22 mouse cellular contexts compared by ENCODE assay signal in genomic region chr16:32803901-32804300, GRCm38 (mm10). TPM values are rescaled to one million over a fixed set of nuclear protein-coding genes. Genes with fewer than 3 reads are reported as not detected.
A peak's percentile ranks its signal among the peaks of the same experiment; 100 is the strongest.
DNase-seq lines count a peak whose midpoint lies in the region; ATAC-seq lines count a peak whose summit lies in the region.
"Had no signal": no experiment of that assay in that cellular context is flagged by ENCODE, and none has a peak within 500 bp of the region (broad histone marks: within the 10 kb centered on the region; RNA-seq: fewer than 3 reads in every experiment).

No protein-coding gene starts in this region.

- no peaks in the 10 kb centered on the region for H3K36me3 ChIP-seq in heart, embryonic 13.5 days
- no peaks in the 10 kb centered on the region for H3K36me3 ChIP-seq in heart, embryonic 11.5 days (ENCODE audit: control insufficient read depth, insufficient read depth, low read length)
- no peaks in the 10 kb centered on the region for H3K36me3 ChIP-seq in midbrain, embryonic 11.5 days (ENCODE audit: control insufficient read depth, insufficient read depth, low read length)
- H3K36me3 ChIP-seq in midbrain, embryonic 16.5 days (ENCODE audit: control insufficient read depth, insufficient read depth, low read length) = no peaks in the 10 kb centered on the region
- H3K36me3 ChIP-seq in kidney, embryonic 16.5 days (ENCODE audit: insufficient read depth, low read length) = no peaks in the 10 kb centered on the region
- H3K36me3 ChIP-seq: forebrain, embryonic 10.5 days; intestine, embryonic 15.5 days; limb, embryonic 13.5 days; liver, embryonic 13.5 days; midbrain, embryonic 13.5 days; neural tube, embryonic 13.5 days; stomach, embryonic 15.5 days had no signal

- ATAC-seq in heart, embryonic 13.5 days (ENCODE audit: extremely low read depth, insufficient number of reproducible peaks, low FRiP score, low TSS enrichment) = no peak
- no peak for ATAC-seq in heart, embryonic 11.5 days (replicated peaks; ENCODE audit: insufficient number of reproducible peaks, low FRiP score, low TSS enrichment)
- ATAC-seq in midbrain, embryonic 11.5 days (ENCODE audit: low FRiP score) = no peak
- ATAC-seq in midbrain, embryonic 16.5 days = no peak
- ATAC-seq in kidney, embryonic 16.5 days (ENCODE audit: low FRiP score, low TSS enrichment) = no peak

- peaks cover 49% of the 10 kb centered on the region for H3K4me1 ChIP-seq in heart, embryonic 13.5 days
- H3K4me1 ChIP-seq in heart, embryonic 11.5 days (ENCODE audit: control insufficient read depth, insufficient read depth, low read length) = peaks cover 10% of the 10 kb centered on the region
- H3K4me1 ChIP-seq in midbrain, embryonic 11.5 days (ENCODE audit: control insufficient read depth, insufficient read depth, low read length) = 0 out of 2 replicates have a peak, but pooled peaks cover 7% of the 10 kb centered on the region
- no peaks in the 10 kb centered on the region for H3K4me1 ChIP-seq in midbrain, embryonic 16.5 days (ENCODE audit: control insufficient read depth, insufficient read depth, low read length)
- peaks cover 14% of the 10 kb centered on the region for H3K4me1 ChIP-seq in kidney, embryonic 16.5 days (ENCODE audit: insufficient read depth, low read length)

- H3K9ac ChIP-seq in heart, embryonic 13.5 days = no peak overlapping the region
- no peak overlapping the region for H3K9ac ChIP-seq in heart, embryonic 11.5 days (ENCODE audit: low read depth, low read length)
- H3K9ac ChIP-seq in midbrain, embryonic 11.5 days (ENCODE audit: low read length) = no peak overlapping the region
- H3K9ac ChIP-seq in midbrain, embryonic 16.5 days (ENCODE audit: low read depth, low read length) = no peak overlapping the region
- no peak overlapping the region for H3K9ac ChIP-seq in kidney, embryonic 16.5 days (replicated peaks; ENCODE audit: low read length)
- H3K9ac ChIP-seq: intestine, embryonic 15.5 days; limb, embryonic 13.5 days; liver, embryonic 13.5 days; lung, embryonic 14.5 days; midbrain, embryonic 13.5 days; neural tube, embryonic 13.5 days; stomach, embryonic 15.5 days had no signal

- H3K27me3 ChIP-seq in heart, embryonic 13.5 days (replicated peaks) = no peaks in the 10 kb centered on the region
- H3K27me3 ChIP-seq in heart, embryonic 11.5 days (ENCODE audit: control insufficient read depth, insufficient read depth, low read length) = no peaks in the 10 kb centered on the region
- H3K27me3 ChIP-seq in midbrain, embryonic 11.5 days (ENCODE audit: control insufficient read depth, insufficient read depth, low read length) = no peaks in the 10 kb centered on the region
- H3K27me3 ChIP-seq in midbrain, embryonic 16.5 days (ENCODE audit: control insufficient read depth, insufficient read depth, low read depth, low read length) = no peaks in the 10 kb centered on the region
- no peaks in the 10 kb centered on the region for H3K27me3 ChIP-seq in kidney, embryonic 16.5 days (ENCODE audit: insufficient read depth, low read length)
- H3K27me3 ChIP-seq: intestine, embryonic 15.5 days; limb, embryonic 13.5 days; liver, embryonic 13.5 days; midbrain, embryonic 13.5 days; neural tube, embryonic 13.5 days; stomach, embryonic 15.5 days had no signal

- peak; percentile 28 for DNase-seq in midbrain, embryonic 11.5 days (ENCODE audit: low spot score, missing footprints)
- peak; percentile 41 for DNase-seq in NIH3T3 (ENCODE audit: low read depth)
- DNase-seq in thymus, postnatal 14 days = no peak
- DNase-seq: liver, embryonic 13.5 days; thymus, postnatal 36 days had no signal

- no peak overlapping the region for H3K4me3 ChIP-seq in heart, embryonic 13.5 days
- no peak overlapping the region for H3K4me3 ChIP-seq in heart, embryonic 11.5 days (ENCODE audit: low read depth, low read length)
- no peak overlapping the region for H3K4me3 ChIP-seq in midbrain, embryonic 11.5 days (ENCODE audit: low read depth, low read length)
- no peak overlapping the region for H3K4me3 ChIP-seq in midbrain, embryonic 16.5 days (ENCODE audit: low read depth, low read length)
- H3K4me3 ChIP-seq in kidney, embryonic 16.5 days (ENCODE audit: low read length) = no peak overlapping the region
- H3K4me3 ChIP-seq: forebrain, embryonic 10.5 days; intestine, embryonic 15.5 days; limb, embryonic 13.5 days; liver, embryonic 13.5 days; midbrain, embryonic 13.5 days; neural tube, embryonic 13.5 days; stomach, embryonic 15.5 days had no signal

- peak overlapping the region; percentile 55; the same call in 1 of the 2 replicates for H3K27ac ChIP-seq in heart, embryonic 13.5 days (replicated peaks)
- H3K27ac ChIP-seq in heart, embryonic 11.5 days (ENCODE audit: low read depth, low read length) = no peak overlapping the region
- H3K27ac ChIP-seq in midbrain, embryonic 11.5 days (ENCODE audit: low read depth, low read length) = no peak overlapping the region
- H3K27ac ChIP-seq in midbrain, embryonic 16.5 days (ENCODE audit: low read length) = no peak overlapping the region
- no peak overlapping the region for H3K27ac ChIP-seq in kidney, embryonic 16.5 days (ENCODE audit: low read length)
- H3K27ac ChIP-seq: forebrain, embryonic 10.5 days; intestine, embryonic 15.5 days; liver, embryonic 13.5 days had no signal

- no peak overlapping the region for H3K4me2 ChIP-seq in heart, embryonic 13.5 days
- no peak overlapping the region for H3K4me2 ChIP-seq in heart, embryonic 11.5 days
- H3K4me2 ChIP-seq in midbrain, embryonic 11.5 days = no peak overlapping the region
- no peak overlapping the region for H3K4me2 ChIP-seq in midbrain, embryonic 16.5 days (ENCODE audit: low read length)
- no peak overlapping the region; the same call in 1 of the 2 replicates for H3K4me2 ChIP-seq in kidney, embryonic 16.5 days (replicated peaks; ENCODE audit: low read depth, low read length)
- H3K4me2 ChIP-seq: intestine, embryonic 15.5 days; limb, embryonic 13.5 days; liver, embryonic 13.5 days; lung, embryonic 14.5 days; midbrain, embryonic 13.5 days; neural tube, embryonic 13.5 days; stomach, embryonic 15.5 days had no signal

- WGBS in heart, embryonic 13.5 days = 33% methylated on average over 5 of the region's 5 CpGs
- 46% methylated on average over 5 of the region's 5 CpGs for WGBS in heart, embryonic 11.5 days (ENCODE audit: insufficient replicate concordance)
- 48% methylated on average over 5 of the region's 5 CpGs for WGBS in midbrain, embryonic 11.5 days
- WGBS in midbrain, embryonic 16.5 days = 67% methylated on average over 5 of the region's 5 CpGs
- WGBS in kidney, embryonic 16.5 days = 23% methylated on average over 5 of the region's 5 CpGs

- H3K9me3 ChIP-seq in heart, embryonic 13.5 days = no peaks in the 10 kb centered on the region; the same call in 1 of the 2 replicates
- no peaks in the 10 kb centered on the region for H3K9me3 ChIP-seq in heart, embryonic 11.5 days (replicated peaks; ENCODE audit: control insufficient read depth, low read length)
- no peaks in the 10 kb centered on the region for H3K9me3 ChIP-seq in midbrain, embryonic 11.5 days (ENCODE audit: control insufficient read depth, low read length)
- H3K9me3 ChIP-seq in midbrain, embryonic 16.5 days (replicated peaks; ENCODE audit: control insufficient read depth, low read length, poor library complexity, severe bottlenecking) = no peaks in the 10 kb centered on the region
- H3K9me3 ChIP-seq in kidney, embryonic 16.5 days (ENCODE audit: low read length) = no peaks in the 10 kb centered on the region
- H3K9me3 ChIP-seq: forebrain, embryonic 10.5 days; intestine, embryonic 15.5 days; liver, embryonic 13.5 days; midbrain, embryonic 13.5 days; neural tube, embryonic 13.5 days; stomach, embryonic 15.5 days had no signal

RNA-seq across cellular contexts. Expression of gene Smbd1, which starts 6.4 kb away (rescaled TPM):
- polyA plus RNA-seq in heart, embryonic 13.5 days (2015; fragmentation: Nextera tagmentation; extraction: Ambion mirVana) = not detected in 2 replicates
- not detected in 2 replicates for polyA plus RNA-seq in heart, embryonic 11.5 days (2014; fragmentation: Nextera tagmentation; extraction: Ambion mirVana)
- polyA plus RNA-seq in midbrain, embryonic 11.5 days (2014; fragmentation: Nextera tagmentation; extraction: Ambion mirVana) = not detected in 2 replicates
- not detected in 2 replicates for polyA plus RNA-seq in midbrain, embryonic 16.5 days (2015; fragmentation: Nextera tagmentation; extraction: Ambion mirVana)
- not detected in 2 replicates for polyA plus RNA-seq in kidney, embryonic 16.5 days (2015; fragmentation: Nextera tagmentation; extraction: Ambion mirVana)
- polyA plus RNA-seq: adrenal gland, adult 2 months; embryonic facial prominence, embryonic 11.5 days; forebrain, embryonic 10.5 days; forebrain, embryonic 16.5 days; heart, postnatal 0 days; hindbrain, embryonic 16.5 days; limb, embryonic 13.5 days; liver, embryonic 13.5 days; lung, embryonic 14.5 days; midbrain, embryonic 13.5 days; neural tube, embryonic 13.5 days; spleen, adult 2 months had no signal

RNA-seq across cellular contexts. Expression of gene Muc20, which starts 6.7 kb away (rescaled TPM):
- polyA plus RNA-seq in heart, embryonic 13.5 days (2015; fragmentation: Nextera tagmentation; extraction: Ambion mirVana) = 0.06 and 0.20 TPM in 2 replicates
- polyA plus RNA-seq in heart, embryonic 11.5 days (2014; fragmentation: Nextera tagmentation; extraction: Ambion mirVana) = 0.21 TPM in 1 of 2 replicates, not detected in the other
- polyA plus RNA-seq in midbrain, embryonic 11.5 days (2014; fragmentation: Nextera tagmentation; extraction: Ambion mirVana) = not detected in 2 replicates
- polyA plus RNA-seq in midbrain, embryonic 16.5 days (2015; fragmentation: Nextera tagmentation; extraction: Ambion mirVana) = not detected in 2 replicates
- polyA plus RNA-seq in kidney, embryonic 16.5 days (2015; fragmentation: Nextera tagmentation; extraction: Ambion mirVana) = 6.2 and 8.0 TPM in 2 replicates
- polyA plus RNA-seq: adrenal gland, adult 2 months; embryonic facial prominence, embryonic 11.5 days; forebrain, embryonic 10.5 days; forebrain, embryonic 16.5 days; heart, postnatal 0 days; hindbrain, embryonic 16.5 days; intestine, embryonic 15.5 days; limb, embryonic 13.5 days; lung, embryonic 14.5 days; midbrain, embryonic 13.5 days; neural tube, embryonic 13.5 days; spleen, adult 2 months had no signal
